Mouse (Mus musculus): Measurements from ENCODE around the gene Iqschfp.

The Iqschfp gene

DNA sequence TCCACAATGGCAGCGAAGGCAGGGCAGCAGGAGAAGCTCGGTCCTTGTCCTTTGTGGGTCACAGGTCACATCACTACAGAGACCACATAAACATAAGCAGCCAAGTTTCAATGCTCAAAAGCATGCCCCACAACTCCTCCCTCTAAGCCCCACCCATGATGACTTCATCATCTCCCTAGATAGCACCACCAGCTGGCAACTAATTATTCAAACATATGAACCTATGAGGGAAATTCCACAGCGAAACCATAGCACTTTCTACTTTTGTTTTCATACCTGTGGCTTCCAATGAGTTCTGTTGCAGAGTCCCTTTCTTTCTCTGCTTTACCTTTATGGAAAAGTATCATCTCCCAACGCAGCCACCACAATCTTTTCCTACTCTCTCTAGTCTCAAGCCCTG is 443.5 kb downstream of the Iqschfp start:
- in situ Hi-C loops (cut with MboI): no loop called here

DNA sequence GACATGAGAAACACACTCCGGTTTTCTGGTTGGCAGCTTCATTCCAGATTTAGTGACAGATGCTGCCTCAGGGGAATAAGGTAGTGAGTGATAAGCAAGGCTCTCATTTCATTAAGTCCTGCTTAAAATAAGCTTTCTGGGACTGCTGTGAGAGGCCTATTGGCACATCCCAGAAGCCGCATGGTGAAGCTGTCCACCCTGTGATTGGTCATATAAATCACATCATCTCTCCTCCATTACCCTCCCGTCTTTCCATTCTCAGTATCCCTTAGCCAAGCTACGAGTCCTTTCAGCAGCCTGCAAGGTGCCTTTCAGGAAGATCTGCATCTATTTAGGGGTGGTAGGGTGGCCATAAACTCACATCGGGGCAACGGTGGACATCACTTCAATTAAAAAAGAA is 458.6 kb downstream of the Iqschfp start:
- in situ Hi-C loops (cut with MboI): no loop called here

GRCm38 (mm10) chr3:68351461-68351860 is 459.4 kb downstream of the Iqschfp start:
- in situ Hi-C loops (cut with MboI): no loop called here

GRCm38 (mm10) chr3:68352961-68353360 is 460.9 kb downstream of the Iqschfp start:
- in situ Hi-C loops (cut with MboI): no loop called here

GRCm38 (mm10) chr3:68353492-68353891 is 461.5 kb downstream of the Iqschfp start:
- in situ Hi-C loops (cut with MboI): no loop called here

- in situ Hi-C loops (cut with MboI): no loop called here
These were observed 464.5 kb downstream of the Iqschfp start for GRCm38 (mm10) chr3:68356516-68356915.

GRCm38 (mm10) chr3:68368029-68368428 is 476.0 kb downstream of the Iqschfp start:
- in situ Hi-C loops (cut with MboI): no loop called here

GRCm38 (mm10) chr3:68372925-68373324 is 480.9 kb downstream of the Iqschfp start:
- in situ Hi-C loops (cut with MboI): no loop called here

- in situ Hi-C loops (cut with MboI): no loop called here
These were observed 483.1 kb downstream of the Iqschfp start for GRCm38 (mm10) chr3:68375100-68375508.

DNA sequence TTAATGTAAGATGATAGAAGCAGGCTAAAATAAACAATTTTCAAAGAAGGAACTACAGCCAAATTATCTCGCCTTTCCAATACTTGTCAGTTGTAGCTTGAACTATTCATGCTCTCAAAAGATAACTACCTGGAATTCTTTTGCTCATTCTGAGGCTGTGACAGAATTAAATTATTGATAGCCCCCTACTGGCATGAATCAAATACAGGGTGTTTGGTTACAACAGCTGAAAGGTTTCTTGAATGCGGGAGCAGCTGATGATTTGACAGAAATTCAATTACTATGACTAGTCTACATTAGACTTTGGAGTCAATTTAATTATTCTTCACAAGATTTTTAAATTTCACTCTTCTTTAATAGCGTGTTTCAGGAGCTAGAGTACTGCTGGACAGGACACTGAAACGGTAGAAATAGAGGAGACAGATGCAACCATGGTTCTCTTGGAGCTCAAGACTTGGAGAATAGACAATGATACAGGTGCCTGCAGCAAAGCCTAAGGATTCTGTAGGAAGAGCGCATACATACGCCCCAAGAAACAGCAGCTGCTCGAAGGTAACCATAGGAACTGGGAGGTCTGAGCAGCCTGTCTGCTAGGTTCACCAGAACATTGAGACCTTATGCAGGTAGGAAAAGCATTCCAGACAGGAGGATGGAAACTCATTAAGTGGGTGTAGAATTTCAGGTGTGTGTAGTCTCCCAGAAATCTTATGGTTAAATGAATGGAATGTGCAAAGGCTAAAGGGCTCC is 485.6 kb downstream of the Iqschfp start:
- in situ Hi-C loops (cut with MboI): no loop called here

DNA sequence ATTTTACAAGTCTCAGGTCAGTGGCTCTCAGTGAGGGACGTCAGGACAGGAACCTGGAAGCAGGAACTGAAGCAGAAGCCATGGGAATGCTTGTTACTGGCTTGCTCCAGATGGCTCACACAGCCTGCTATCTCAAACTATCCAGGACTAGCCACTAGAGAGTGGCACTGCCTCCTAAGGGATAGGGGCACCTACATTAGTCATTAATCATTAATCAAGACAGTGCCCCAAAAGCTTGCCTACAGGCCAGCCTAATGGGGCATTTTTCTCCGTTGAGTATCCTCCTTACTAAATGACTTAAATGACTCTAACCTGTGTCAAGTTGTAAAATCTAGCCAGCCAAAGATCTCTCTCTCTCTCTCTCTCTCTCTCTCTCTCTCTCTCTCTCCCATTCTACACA is 486.8 kb downstream of the Iqschfp start:
- in situ Hi-C loops (cut with MboI): no loop called here

- in situ Hi-C loops (cut with MboI): no loop called here
These were observed 487.2 kb downstream of the Iqschfp start for GRCm38 (mm10) chr3:68379242-68379641.

DNA sequence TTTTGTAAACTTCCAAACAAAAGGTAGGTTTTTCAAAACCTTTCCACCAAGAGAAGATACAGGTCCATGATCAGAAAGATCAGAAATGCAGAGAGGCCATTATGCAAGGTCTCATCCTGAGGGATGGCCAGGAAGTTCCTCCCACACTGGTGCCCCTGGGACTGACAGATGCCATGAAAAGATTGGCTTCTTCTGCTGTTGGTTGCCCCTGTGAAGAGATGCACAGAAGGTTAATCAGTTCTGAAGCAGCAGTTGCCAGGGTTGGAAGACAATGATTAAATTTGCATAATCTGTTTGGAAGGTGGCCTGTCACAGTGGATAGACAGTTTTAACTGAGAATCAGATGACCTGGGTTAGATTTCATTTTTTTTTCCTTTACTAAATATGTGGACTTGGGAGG is 491.6 kb downstream of the Iqschfp start:
- in situ Hi-C loops (cut with MboI): no loop called here

GRCm38 (mm10) chr3:68385544-68385943 is 493.5 kb downstream of the Iqschfp start:
- in situ Hi-C loops (cut with MboI): no loop called here

- in situ Hi-C loops (cut with MboI): no loop called here
These were observed 496.0 kb downstream of the Iqschfp start for GRCm38 (mm10) chr3:68388023-68388422.

DNA sequence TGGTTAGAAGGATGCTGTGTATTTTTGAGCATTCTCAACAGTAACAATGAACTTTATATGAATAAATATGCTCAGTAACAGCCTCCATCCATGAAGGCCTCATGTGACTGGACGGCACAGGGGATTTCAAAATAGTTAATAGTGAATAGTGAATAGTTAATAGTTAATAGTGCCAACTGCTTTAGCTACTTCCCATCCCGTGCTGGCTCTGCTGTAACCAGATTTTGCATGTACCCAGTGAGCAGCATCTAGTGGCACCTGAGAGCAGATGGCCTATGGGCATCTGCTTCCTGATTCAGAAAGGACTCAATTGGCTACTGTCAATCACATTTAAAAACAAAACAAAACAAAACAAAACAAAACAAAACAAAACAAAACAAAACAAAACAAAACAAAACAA is 501.5 kb downstream of the Iqschfp start:
- in situ Hi-C loops (cut with MboI): no loop called here

DNA sequence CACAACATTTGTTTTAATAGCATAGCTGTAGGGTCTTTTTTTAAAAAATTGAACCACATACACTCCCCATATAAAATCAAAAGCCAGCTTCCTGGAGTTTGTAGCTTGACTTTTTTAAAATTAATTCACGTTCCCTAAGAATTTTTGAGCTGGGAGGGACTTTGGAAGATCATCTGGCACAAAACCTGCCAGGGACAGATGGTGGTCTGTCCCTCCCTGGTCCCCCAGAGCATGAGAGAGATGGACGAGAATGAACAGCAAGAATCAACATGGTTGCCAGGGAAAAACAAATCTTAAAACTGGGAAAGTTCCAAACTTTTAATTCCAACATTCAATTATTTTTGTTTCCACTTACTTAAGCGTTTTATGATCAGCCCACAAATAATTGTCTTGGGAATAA is 506.7 kb downstream of the Iqschfp start:
- in situ Hi-C loops (cut with MboI): no loop called here

DNA sequence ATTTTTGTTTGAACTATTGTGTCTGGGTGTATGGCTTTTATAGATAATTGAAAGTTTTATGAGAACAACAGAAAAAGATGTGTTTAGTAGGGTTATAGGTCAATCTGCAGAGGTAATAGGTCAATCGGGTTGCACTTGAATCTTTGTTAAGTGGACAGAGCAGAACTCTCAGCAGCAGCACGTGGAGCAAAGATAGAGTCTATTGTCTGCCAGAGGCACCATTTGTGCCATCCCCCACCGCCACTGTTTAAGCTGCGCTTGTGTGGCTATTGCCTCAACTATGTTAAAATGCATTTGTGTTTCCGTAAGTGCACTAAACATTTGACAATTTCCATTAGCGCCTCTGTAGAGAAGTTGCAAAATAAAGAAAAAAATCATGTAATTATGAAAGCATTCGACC is 508.1 kb downstream of the Iqschfp start:
- in situ Hi-C loops (cut with MboI): no loop called here

- in situ Hi-C loops (cut with MboI): no loop called here
These were observed 511.3 kb downstream of the Iqschfp start for GRCm38 (mm10) chr3:68403343-68403742.

DNA sequence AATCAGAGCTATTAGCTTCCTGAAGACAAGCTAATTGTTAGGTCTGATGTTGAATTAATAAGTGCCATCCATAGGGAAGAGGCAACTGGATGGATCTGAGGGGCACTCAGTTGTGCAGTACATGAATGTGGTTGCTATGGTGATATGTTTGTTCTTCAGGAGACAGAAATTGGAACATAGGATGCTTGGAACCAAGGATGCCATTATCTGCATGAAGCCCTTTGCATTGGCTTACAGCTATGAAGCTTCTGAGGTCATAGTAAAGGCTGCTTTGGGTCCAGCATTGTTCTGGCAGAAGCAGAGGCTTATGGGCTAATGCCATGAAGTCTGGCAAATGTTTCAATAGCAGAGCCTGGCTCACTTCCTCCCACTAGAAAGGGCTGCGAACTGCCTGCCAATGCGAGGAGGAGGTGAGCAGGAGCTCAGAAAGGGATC is 511.8 kb downstream of the Iqschfp start:
- in situ Hi-C loops (cut with MboI): no loop called here

GRCm38 (mm10) chr3:68405724-68406123 is 513.7 kb downstream of the Iqschfp start:
- in situ Hi-C loops (cut with MboI): no loop called here

- in situ Hi-C loops (cut with MboI): no loop called here
These were observed 520.2 kb downstream of the Iqschfp start for GRCm38 (mm10) chr3:68412262-68412661.

- in situ Hi-C loops (cut with MboI): no loop called here
These were observed 527.8 kb downstream of the Iqschfp start for GRCm38 (mm10) chr3:68419792-68420191.

DNA sequence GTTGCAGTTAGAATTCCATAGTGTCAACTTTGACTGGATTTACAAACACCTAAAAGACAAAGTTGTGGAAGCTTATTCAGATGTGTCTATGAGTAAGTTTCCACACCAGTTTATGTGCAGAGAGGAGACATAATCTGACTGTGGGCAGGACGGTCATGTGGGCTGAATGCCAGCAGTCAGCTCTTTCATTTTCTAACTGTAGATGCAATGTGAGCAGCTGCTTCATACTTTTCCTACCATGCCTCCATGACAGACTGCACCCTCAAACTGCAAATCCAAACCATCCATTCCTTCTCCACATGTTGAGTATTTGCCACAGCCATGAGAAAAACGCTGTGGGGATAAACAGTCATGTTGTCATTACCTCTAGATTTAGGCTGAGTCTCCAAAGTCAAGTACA is 528.9 kb downstream of the Iqschfp start:
- in situ Hi-C loops (cut with MboI): no loop called here

All from mature B cell (primary cell).